Mouse (Mus musculus): ENCODE measurements around the gene Itpkc.

The Itpkc gene

DNA sequence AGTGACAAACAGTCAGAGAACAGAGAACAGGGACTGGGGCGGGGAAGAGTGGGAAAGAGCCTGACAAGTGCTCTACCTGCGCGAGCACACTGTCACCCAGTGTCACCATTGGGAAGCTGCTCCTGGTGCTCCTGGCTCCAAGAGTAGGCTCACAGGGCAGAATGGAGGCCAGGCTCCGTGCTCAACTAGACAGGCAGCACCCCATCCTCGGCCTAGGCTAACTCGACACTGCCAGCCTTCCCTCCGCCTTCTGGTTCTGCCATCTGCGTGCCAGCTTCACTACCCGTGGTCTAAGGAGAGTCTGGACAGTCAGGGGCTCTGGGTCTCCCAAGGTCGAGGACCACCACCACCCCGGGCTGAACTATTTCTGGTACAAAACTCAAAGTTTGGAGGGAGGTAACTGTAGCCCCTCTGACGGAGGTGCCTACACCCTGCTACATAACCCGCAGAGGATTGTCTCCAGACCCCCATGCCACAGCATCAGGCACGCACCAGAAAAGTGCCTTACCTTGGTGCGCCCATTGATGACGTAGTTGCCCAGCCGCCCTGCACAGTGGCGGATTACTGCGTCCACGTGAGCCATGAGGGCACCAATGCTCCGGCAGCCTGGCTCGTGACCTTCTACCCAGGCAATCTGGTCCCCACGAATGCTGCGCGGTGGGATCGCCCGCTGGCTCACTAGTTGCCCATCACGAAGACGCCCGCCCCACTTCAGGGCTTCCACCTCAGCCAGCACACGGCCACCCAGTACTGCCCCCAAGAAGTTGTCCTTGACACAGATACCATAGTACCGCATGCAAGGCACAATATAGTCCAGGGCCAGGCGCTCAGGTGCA is 64.1 kb downstream of the Itpkc start:
- no peak for DNase-seq (ENCODE audit: low read depth, low spot score)

DNA sequence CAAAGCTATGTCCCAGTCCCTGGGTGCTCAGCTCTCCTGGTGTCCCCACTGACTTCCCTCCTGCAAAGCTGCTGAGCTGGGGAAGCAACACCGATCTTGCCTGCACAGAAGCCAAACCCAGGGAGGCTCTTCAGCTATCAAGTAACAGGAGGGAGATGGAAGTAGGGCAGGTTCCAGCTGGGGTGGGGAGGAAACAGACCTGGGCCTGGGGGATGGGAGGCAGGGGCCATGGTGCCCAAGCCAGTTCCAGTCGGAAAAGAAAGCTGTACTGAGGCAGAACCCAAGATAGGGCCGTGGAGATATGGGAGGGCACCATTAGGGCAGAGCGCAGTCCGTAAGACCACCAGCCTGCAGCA is 65.0 kb downstream of the Itpkc start:
- DNase-seq (ENCODE audit: low read depth, low spot score) = no peak

DNA sequence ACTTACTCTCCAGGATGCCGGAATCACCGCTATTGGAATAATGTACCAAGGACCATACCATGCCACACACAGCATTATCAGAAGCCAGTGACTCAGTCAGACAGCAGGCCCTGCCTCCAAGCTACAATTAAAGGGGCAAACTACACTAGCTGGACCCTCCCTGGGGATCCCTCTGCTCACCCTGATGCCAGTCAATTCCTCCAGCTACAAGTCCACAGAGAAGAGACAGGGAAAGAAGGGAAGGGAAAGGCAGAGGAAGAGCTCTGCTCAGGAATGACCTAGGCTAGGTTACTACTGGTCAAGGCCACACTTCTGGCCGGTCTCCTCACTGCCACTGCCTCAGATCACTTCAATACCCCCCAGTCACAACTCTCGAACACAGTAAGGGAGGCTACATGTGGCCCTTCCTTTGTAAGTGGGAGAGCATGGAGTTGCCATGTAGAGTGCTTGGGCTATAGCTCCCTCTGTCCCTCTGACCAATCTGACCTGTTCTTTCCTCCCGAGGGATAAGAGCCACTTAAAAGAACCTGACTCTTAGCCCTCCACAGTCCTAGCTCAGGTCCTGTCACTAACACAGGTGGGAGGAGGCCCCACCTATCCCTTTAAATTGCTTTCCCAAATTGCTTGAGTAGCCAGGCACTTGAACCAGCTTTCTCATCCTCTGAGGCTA is 65.5 kb downstream of the Itpkc start:
- no peak for DNase-seq (ENCODE audit: low read depth, low spot score)

DNA sequence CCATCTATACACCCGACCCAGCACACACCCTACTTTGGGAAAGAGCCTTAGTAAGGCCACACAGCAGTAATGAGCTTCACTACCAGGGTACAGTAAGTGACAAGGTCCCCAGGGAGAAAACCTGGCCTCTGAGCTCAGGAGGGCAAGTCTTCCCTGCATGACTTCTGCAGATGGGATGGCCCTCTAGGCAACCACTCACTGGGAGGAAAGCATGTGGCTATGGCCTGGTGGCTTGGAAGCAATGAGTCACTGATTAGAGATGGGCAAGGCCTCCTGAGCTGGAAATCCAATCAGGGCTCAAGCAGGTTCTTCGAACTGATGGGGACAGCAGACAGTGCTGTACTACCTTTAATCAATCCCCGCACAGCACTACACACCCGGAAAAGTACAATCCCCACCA is 66.7 kb downstream of the Itpkc start:
- DNase-seq (ENCODE audit: low read depth, low spot score) = no peak

DNA sequence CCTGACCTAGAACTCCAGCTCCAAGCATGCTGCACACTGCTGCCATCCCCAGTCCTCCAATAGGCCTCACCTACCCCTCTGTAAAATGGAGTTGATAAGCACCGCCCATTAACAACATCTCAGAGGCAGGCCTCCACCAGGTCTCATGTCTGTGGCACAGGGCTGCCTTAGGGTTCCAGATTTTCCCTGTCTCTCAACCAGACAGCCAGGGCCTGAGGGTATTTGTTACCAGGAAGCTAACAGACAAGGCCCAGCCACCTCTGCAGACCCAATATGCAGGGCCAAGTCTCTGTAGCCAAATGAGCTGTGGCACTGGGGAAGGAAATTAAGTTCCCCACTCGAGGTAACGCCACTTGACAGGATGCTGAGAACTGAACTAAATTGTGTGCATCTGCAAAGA is 67.5 kb downstream of the Itpkc start:
- DNase-seq (ENCODE audit: low read depth, low spot score) = no peak

DNA sequence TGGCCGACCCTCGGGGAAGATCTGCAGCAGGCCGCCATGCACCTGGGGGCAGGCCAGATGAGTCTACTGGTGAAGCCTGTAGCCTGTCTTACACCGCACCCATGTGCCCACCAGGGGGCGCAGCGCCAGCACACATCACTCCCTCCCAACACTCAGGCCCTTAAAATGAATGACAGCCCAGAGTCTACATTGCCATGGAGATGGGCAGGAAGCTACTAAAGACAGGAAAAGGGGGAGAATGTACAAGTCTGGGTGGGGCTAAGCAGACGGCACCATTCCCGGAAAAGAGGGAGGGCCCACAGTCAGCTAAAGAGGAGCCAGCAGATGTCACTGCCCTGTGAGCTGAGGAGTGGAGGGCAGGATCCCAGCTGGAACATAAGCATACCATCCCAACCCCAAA is 68.6 kb downstream of the Itpkc start:
- DNase-seq (ENCODE audit: low read depth, low spot score) = peak; percentile 69

DNA sequence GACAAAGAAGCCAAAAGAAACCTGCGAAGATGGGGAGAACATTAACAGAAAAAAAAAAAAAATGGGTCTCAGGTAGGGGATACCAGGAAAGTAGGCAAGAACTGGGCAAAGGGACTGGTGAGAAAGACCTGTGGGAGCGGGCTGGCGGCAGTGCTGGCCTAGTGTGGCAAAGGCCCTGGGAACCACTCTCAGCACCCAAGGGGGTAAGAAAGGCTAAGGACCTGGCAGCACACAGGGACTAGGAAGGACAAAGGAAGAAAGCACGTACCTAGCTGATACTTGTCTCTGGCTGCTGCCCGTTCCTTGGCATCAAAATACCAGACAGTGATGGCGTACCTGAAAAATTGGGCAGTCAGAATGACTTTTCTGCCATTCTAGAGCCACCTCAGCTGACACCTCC is 69.2 kb downstream of the Itpkc start:
- DNase-seq (ENCODE audit: low read depth, low spot score) = no peak

DNA sequence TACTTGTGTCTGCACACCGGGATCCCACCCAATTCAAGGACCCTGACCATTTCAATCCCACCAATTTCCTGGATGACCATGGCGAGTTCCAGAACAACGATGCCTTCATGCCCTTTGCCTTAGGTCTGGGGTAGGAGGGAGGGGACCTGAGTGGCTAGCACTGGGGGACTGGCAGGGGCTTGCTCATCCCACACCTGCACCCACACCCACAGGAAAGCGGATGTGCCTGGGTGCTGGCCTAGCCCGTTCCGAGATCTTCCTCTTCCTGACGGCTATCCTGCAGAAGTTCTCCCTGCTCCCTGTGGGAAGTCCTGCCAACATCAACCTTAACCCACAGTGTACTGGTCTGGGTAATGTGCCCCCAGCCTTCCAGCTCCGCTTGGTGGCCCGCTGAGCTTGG is 70.3 kb downstream of the Itpkc start:
- DNase-seq (ENCODE audit: low read depth, low spot score) = no peak

Data from brain, embryonic 18.5 days (tissue).